27 mouse cellular contexts compared by ENCODE assay signal in genomic region chrX:22805184-22805583, GRCm38 (mm10).
"Had no signal": no experiment of that assay in that cellular context is flagged by ENCODE, and none has a peak within 500 bp of the region (broad histone marks: within the 10 kb centered on the region; RNA-seq: fewer than 3 reads in every experiment).

No protein-coding gene starts in this region.

- H3K4me1 ChIP-seq: limb, embryonic 10.5 days; limb, embryonic 13.5 days; liver, embryonic 12.5 days; liver, embryonic 15.5 days; lung, embryonic 15.5 days; megakaryocyte, embryonic 14.5 days; neural tube, embryonic 12.5 days; neural tube, embryonic 15.5 days; stomach, embryonic 15.5 days had no signal

- H3K9ac ChIP-seq: limb, embryonic 13.5 days; liver, embryonic 12.5 days; liver, embryonic 15.5 days; lung, embryonic 15.5 days; neural tube, embryonic 12.5 days; neural tube, embryonic 15.5 days; stomach, embryonic 15.5 days had no signal

- DNase-seq: kidney, adult 9 months; kidney, postnatal 14 days; kidney, postnatal 4 days; layer of hippocampus, adult 9-11 months; layer of hippocampus, postnatal 36 days; liver; lung, adult 18-20 months; lung, postnatal 10 days; lung, postnatal 36 days; midbrain, embryonic 14.5 days; right cerebral cortex, adult 18-20 months; right cerebral cortex, postnatal 14 days; right cerebral cortex, postnatal 4 days; spleen, adult 18-20 months; thymus, postnatal 25 days had no signal

- H3K9me3 ChIP-seq: limb, embryonic 10.5 days; limb, embryonic 13.5 days; liver, embryonic 12.5 days; liver, embryonic 15.5 days; lung, embryonic 15.5 days; megakaryocyte, embryonic 14.5 days; neural tube, embryonic 12.5 days; neural tube, embryonic 15.5 days; stomach, embryonic 15.5 days had no signal

- H3K4me3 ChIP-seq: layer of hippocampus, adult 2 months; left cerebral cortex, adult 2 months; limb, embryonic 10.5 days; limb, embryonic 13.5 days; liver, embryonic 12.5 days; liver, embryonic 15.5 days; lung, embryonic 15.5 days; megakaryocyte, embryonic 14.5 days; neural tube, embryonic 12.5 days; neural tube, embryonic 15.5 days; stomach, embryonic 15.5 days had no signal

- H3K36me3 ChIP-seq: limb, embryonic 10.5 days; limb, embryonic 13.5 days; liver, embryonic 12.5 days; liver, embryonic 15.5 days; lung, embryonic 15.5 days; neural tube, embryonic 12.5 days; neural tube, embryonic 15.5 days; stomach, embryonic 15.5 days had no signal

- H3K4me2 ChIP-seq: limb, embryonic 13.5 days; liver, embryonic 12.5 days; liver, embryonic 15.5 days; lung, embryonic 15.5 days; midbrain, embryonic 11.5 days; neural tube, embryonic 12.5 days; neural tube, embryonic 15.5 days; stomach, embryonic 15.5 days had no signal

- H3K27ac ChIP-seq: layer of hippocampus, adult 2 months; left cerebral cortex, adult 2 months; limb, embryonic 10.5 days; limb, embryonic 13.5 days; liver, embryonic 12.5 days; liver, embryonic 15.5 days; lung, embryonic 15.5 days; neural tube, embryonic 12.5 days; neural tube, embryonic 15.5 days; stomach, embryonic 15.5 days had no signal

- ATAC-seq: liver, embryonic 12.5 days had no signal

- H3K27me3 ChIP-seq: limb, embryonic 13.5 days; liver, embryonic 12.5 days; liver, embryonic 15.5 days; lung, embryonic 15.5 days; megakaryocyte, embryonic 14.5 days; neural tube, embryonic 12.5 days; neural tube, embryonic 15.5 days; stomach, embryonic 15.5 days had no signal
